Mouse (Mus musculus) bone marrow, adult 2 months (tissue): Measurements from ENCODE around the gene Arhgap22.

Experiments
- CTCF ChIP-seq: fragments of 200-500 bp; IDR thresholded peaks from 2 replicates; pipeline ENCODE4 v1.5.1; 2011; ENCODE audit warnings: low read length, control low read depth; ENCODE audit not compliant: control insufficient read depth, insufficient read depth
- POLR2A ChIP-seq: fragments of 200-500 bp; IDR thresholded peaks from 2 replicates; pipeline ENCODE4 v1.6.1; 2011; ENCODE audit warnings: low read depth, mild to moderate bottlenecking, control low read depth, low read length, borderline replicate concordance; ENCODE audit not compliant: control insufficient read depth

GRCm38 (mm10) chr14:33202161-33202560 is 11.7 kb upstream of the Arhgap22 start:
- no peak for TF ChIP-seq CTCF
- TF ChIP-seq POLR2A, result no peak
